Mouse (Mus musculus) liver, postnatal 0 days (tissue): Measurements from ENCODE around the gene Ak5. TPM values are rescaled to one million over a fixed set of nuclear protein-coding genes. Genes with fewer than 3 reads are reported as not detected.

Experiments used
- ATAC-seq: fragments of 200-750 bp; cut with Nextera tagmentation; 2 replicates; pipeline ENCODE4 v1.8.0; 2017; ENCODE audit warnings: mild to moderate bottlenecking, moderate library complexity
- DNase-seq: peaks from one replicate; pipeline ENCODE4 v3.0.0-alpha.2; 2016
- H3K27ac ChIP-seq: fragments of 300-500 bp; sonication (generic); 2 replicates; pipeline ENCODE4 v1.5.1; 2014; ENCODE audit warnings: antibody characterized with exemption, moderate library complexity, mild to moderate bottlenecking, low read depth
- H3K27me3 ChIP-seq: fragments of 300-500 bp; sonication (generic); 2 replicates; pipeline ENCODE4 v1.6.1; 2014; ENCODE audit warnings: low read length, control low read depth, mixed read lengths; ENCODE audit not compliant: insufficient read depth
- H3K36me3 ChIP-seq: fragments of 300-500 bp; sonication (generic); replicated peaks from 2 replicates; pipeline ENCODE4 v1.6.1; 2014; ENCODE audit warnings: mild to moderate bottlenecking, control low read depth, low read length, moderate library complexity, mixed read lengths; ENCODE audit not compliant: insufficient read depth
- H3K4me1 ChIP-seq: fragments of 300-500 bp; sonication (generic); 2 replicates; pipeline ENCODE4 v1.6.1; 2014; ENCODE audit warnings: antibody characterized with exemption, mild to moderate bottlenecking, control low read depth; ENCODE audit not compliant: insufficient read depth
- H3K4me2 ChIP-seq: fragments of 300-500 bp; sonication (generic); 2 replicates; pipeline ENCODE4 v1.6.1; 2014; ENCODE audit warnings: low read depth, mild to moderate bottlenecking, low read length, moderate library complexity, mixed read lengths
- H3K4me3 ChIP-seq: fragments of 300-500 bp; sonication (generic); 2 replicates; pipeline ENCODE4 v1.5.1; 2014; ENCODE audit warnings: low read depth, low read length
- H3K9ac ChIP-seq: fragments of 300-500 bp; sonication (generic); replicated peaks from 2 replicates; pipeline ENCODE4 v1.6.1; 2014; ENCODE audit warnings: mild to moderate bottlenecking, moderate library complexity
- H3K9me3 ChIP-seq: fragments of 300-500 bp; sonication (generic); 2 replicates; pipeline ENCODE4 v1.6.1; 2016; ENCODE audit warnings: mild to moderate bottlenecking, control low read depth, low read length, mixed read lengths
- CTCF ChIP-seq: sonication (generic); IDR thresholded peaks from 2 replicates; pipeline ENCODE4 v1.5.1; 2016; ENCODE audit warnings: antibody characterized with exemption, low read depth
- EP300 ChIP-seq: IDR thresholded peaks from 2 replicates; pipeline ENCODE4 v1.6.1; 2016; ENCODE audit warnings: antibody characterized with exemption, low read depth, mild to moderate bottlenecking
- WGBS: fragments of 180-500 bp; shearing (Covaris S2); extraction: QIAGEN DNeasy Blood & Tissue Kit; methylation state at CpG from one replicate; pipeline ENCODE4 v1.1.7; 2014; ENCODE audit not compliant: insufficient replicate concordance; 5-methylcytosine and 5-hydroxymethylcytosine counted together
- polyA plus RNA-seq: library from polyadenylated mRNA; unstranded; fragments of >200 nt; fragmentation: Nextera tagmentation; extraction: Ambion mirVana; gene quantifications from 2 replicates; pipeline ENCODE4 v1.2.1, GENCODE M21; 2015

Ak5 gene
- polyA plus RNA-seq, 1 experiment from 2014 or later: 0.11 TPM

- TF ChIP-seq EP300 (no peak), CTCF (no peak)
- WGBS: 58% methylated on average over 7 of the region's 7 CpGs
- no peak overlapping the region for H3K9ac ChIP-seq
Measured at GRCm38 (mm10) chr3:152555216-152555615, 112.9 kb downstream of the Ak5 start.

DNA sequence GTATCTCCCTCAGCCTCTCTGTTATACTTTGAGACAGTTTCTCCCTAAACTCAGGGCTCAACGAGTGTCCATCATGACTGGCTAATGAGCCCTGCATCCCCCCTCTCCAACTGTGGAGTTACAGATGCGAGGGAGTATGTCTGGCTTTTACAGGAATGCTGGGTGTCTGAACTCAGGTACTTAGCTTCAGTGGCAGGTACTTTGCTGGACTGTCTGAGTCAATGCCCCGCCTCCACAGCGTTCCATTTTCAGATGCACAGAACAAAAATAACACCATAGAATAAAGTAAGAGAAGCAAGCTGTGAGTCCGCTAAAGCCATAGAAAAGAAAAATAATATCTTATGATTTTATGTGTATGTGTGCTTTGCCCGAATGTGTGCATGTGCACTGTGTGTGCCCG is 113.8 kb downstream of the Ak5 start:
- ATAC-seq (no peak), DNase-seq (no peak)
- no peak overlapping the region for H3K4me3 ChIP-seq
- H3K4me1 ChIP-seq: peaks cover 3% of the 10 kb centered on the region
- no peaks in the 10 kb centered on the region for H3K27me3 ChIP-seq
- H3K9me3 ChIP-seq: no peaks in the 10 kb centered on the region
- no peak overlapping the region for H3K9ac ChIP-seq
- no peak overlapping the region for H3K27ac ChIP-seq
- H3K4me2 ChIP-seq: no peak overlapping the region
- no peaks in the 10 kb centered on the region for H3K36me3 ChIP-seq
- TF ChIP-seq EP300: no peak
- TF ChIP-seq CTCF: no peak
- WGBS: 81% methylated on average over 7 of the region's 7 CpGs

More at GRCm38 (mm10) chr3:152555216-152555615, 112.9 kb downstream of the Ak5 start:
- ATAC-seq (peak; percentile 18; the same call in 1 of the 2 replicates), DNase-seq (no peak)
- no peak overlapping the region for H3K4me2 ChIP-seq
- H3K4me3 ChIP-seq: no peak overlapping the region
- peaks cover 3% of the 10 kb centered on the region for H3K4me1 ChIP-seq
- no peaks in the 10 kb centered on the region for H3K9me3 ChIP-seq
- H3K36me3 ChIP-seq: no peaks in the 10 kb centered on the region
- H3K27ac ChIP-seq: no peak overlapping the region
- no peaks in the 10 kb centered on the region for H3K27me3 ChIP-seq

DNA sequence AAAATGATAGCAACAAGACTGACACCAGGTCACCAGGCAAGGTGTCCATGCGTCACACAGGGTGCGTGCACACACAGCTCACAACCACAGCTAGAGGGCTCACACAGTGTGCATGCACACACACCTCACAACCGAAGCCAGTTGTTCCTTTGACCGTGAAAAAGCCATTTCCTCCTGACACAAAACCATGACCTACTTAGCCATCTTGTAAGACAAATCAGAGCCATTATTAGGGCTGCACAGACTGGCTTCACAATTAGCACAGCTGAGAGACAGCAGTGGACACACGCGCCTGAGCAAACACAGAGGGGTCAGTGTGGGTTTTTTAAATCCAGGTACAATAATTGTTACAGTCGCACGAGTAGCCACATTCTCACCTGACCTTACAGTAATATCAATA is 115.5 kb downstream of the Ak5 start:
- H3K4me1 ChIP-seq: no peaks in the 10 kb centered on the region; the same call in 1 of the 2 replicates
- H3K36me3 ChIP-seq: no peaks in the 10 kb centered on the region

DNA sequence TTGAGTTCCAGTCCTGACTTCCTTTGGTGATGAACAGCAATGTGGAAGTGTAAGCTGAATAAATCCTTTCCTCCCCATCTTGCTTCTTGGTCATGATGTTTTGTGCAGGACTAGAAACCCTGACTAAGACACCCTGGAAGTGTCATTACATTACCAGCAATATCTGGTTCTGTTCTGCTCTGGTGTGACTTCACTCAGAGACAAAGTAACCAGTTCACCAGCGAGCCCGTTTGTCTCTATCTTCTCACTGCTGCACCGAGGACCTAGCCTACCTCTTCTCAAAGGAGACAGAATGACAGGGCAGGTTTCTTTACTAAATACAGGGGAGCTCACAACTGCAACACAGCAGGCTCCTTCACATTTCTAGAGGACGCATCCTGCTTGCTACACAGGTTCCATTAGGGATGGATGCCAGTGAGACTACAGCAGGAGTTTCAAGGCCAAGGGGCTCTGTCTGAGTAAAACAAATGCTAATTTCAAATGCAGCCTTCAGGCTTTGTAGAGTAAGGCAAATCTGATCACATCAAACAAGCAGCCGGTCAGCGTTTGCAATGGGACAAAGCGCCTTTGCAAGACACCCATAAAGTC is 117.5 kb downstream of the Ak5 start:
- H3K9me3 ChIP-seq: no peaks in the 10 kb centered on the region
- no peak overlapping the region for H3K9ac ChIP-seq
- DNase-seq (no peak), ATAC-seq (no peak)
- H3K4me2 ChIP-seq: no peak overlapping the region
- TF ChIP-seq EP300 (no peak), CTCF (no peak)
- no peaks in the 10 kb centered on the region for H3K4me1 ChIP-seq
- no peaks in the 10 kb centered on the region for H3K27me3 ChIP-seq
- H3K4me3 ChIP-seq: no peak overlapping the region
- H3K27ac ChIP-seq: no peak overlapping the region
- H3K36me3 ChIP-seq: no peaks in the 10 kb centered on the region
- 76% methylated on average over 7 of the region's 7 CpGs for WGBS

More for the DNA sequence above, 115.5 kb downstream of the Ak5 start:
- DNase-seq (no peak), ATAC-seq (no peak)
- Histone ChIP-seq H3K27me3 (no peaks in the 10 kb centered on the region), H3K4me2 (no peak overlapping the region), H3K9ac (no peak overlapping the region), H3K27ac (no peak overlapping the region), H3K4me3 (no peak overlapping the region), H3K9me3 (no peaks in the 10 kb centered on the region)
- WGBS: 75% methylated on average over 8 of the region's 8 CpGs
- no peak for TF ChIP-seq CTCF
- TF ChIP-seq EP300: no peak

- ATAC-seq (peak; percentile 50; the same call in 1 of the 2 replicates), DNase-seq (no peak)
- Histone ChIP-seq H3K27ac (no peak overlapping the region), H3K4me3 (no peak overlapping the region), H3K4me2 (no peak overlapping the region), H3K36me3 (no peaks in the 10 kb centered on the region), H3K4me1 (no peaks in the 10 kb centered on the region), H3K27me3 (no peaks in the 10 kb centered on the region), H3K9ac (no peak overlapping the region), H3K9me3 (no peaks in the 10 kb centered on the region)
- no peak for TF ChIP-seq CTCF
- TF ChIP-seq EP300: peak; percentile 74
Measured at GRCm38 (mm10) chr3:152550031-152550430, 118.1 kb downstream of the Ak5 start.

- WGBS: 75% methylated on average over 3 of the region's 3 CpGs
- H3K4me1 ChIP-seq: no peaks in the 10 kb centered on the region
- no peaks in the 10 kb centered on the region for H3K36me3 ChIP-seq
- H3K4me2 ChIP-seq: no peak overlapping the region
- DNase-seq (no peak), ATAC-seq (no peak)
- no peaks in the 10 kb centered on the region for H3K27me3 ChIP-seq
- no peak overlapping the region for H3K27ac ChIP-seq
- H3K9me3 ChIP-seq: no peaks in the 10 kb centered on the region
- TF ChIP-seq EP300 (no peak), CTCF (no peak)
- H3K9ac ChIP-seq: no peak overlapping the region
- H3K4me3 ChIP-seq: no peak overlapping the region
Measured at GRCm38 (mm10) chr3:152544921-152545320, 123.2 kb downstream of the Ak5 start.

DNA sequence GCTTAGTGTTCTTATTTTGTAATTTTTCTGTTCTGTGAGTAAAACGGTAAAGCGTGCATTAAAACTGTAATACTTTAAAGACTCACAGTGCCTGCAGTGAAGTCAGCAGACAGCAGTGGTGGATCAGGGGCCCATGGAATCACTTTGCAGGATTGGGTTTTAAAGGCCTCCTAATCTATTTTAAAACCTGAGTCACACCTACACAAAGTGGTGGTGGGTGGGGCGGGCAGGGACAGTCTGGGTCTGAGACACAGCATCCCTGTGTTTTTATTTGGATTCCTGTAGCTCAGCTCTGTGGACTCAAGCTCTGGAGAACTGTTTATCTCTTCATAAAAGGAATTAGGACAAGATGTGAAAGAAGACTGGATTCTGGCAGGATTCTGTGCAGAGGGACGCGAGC is 125.9 kb downstream of the Ak5 start:
- Histone ChIP-seq H3K27ac (no peak overlapping the region), H3K4me1 (no peaks in the 10 kb centered on the region), H3K36me3 (no peaks in the 10 kb centered on the region), H3K9ac (no peak overlapping the region), H3K9me3 (no peaks in the 10 kb centered on the region), H3K4me3 (no peak overlapping the region), H3K27me3 (no peaks in the 10 kb centered on the region), H3K4me2 (no peak overlapping the region)
- TF ChIP-seq CTCF (no peak), EP300 (no peak)
- 83% methylated on average over 5 of the region's 5 CpGs for WGBS
- ATAC-seq: no peak
- DNase-seq: no peak
